Mouse (Mus musculus): ENCODE measurements around the gene S100a3.

S100a3 gene

GRCm38 (mm10) chr3:90560008-90560628, at the start of gene S100a3:
TSS of gene S100a3 (plus strand) at chr3:90560578.
- DNase-seq = no peak

GRCm38 (mm10) chr3:90512276-90512675, 48.1 kb upstream of the S100a3 start:
- no peak for DNase-seq

GRCm38 (mm10) chr3:90512948-90513642, 47.3 kb upstream of the S100a3 start:
- DNase-seq = no peak

- peak; percentile 58 for DNase-seq
Observed at GRCm38 (mm10) chr3:90513796-90514590, 46.4 kb upstream of the S100a3 start, which contains the start of the genes S100a1 and S100a13. TSS of gene S100a1 (minus strand) at chr3:90514392. TSS of gene S100a13 (plus strand) at chr3:90514435.

- peak; percentile 52 for DNase-seq
Observed at GRCm38 (mm10) chr3:90514691-90515090, 45.7 kb upstream of the S100a3 start.

- no peak for DNase-seq
Observed at GRCm38 (mm10) chr3:90515242-90515641, 45.1 kb upstream of the S100a3 start.

GRCm38 (mm10) chr3:90515789-90516188, 44.6 kb upstream of the S100a3 start:
- DNase-seq = no peak

GRCm38 (mm10) chr3:90517711-90518110, 42.7 kb upstream of the S100a3 start:
- DNase-seq = no peak

- DNase-seq = peak; percentile 65
Observed at GRCm38 (mm10) chr3:90525421-90525820, 35.0 kb upstream of the S100a3 start.

- no peak for DNase-seq
Observed at GRCm38 (mm10) chr3:90526076-90526475, 34.3 kb upstream of the S100a3 start.

GRCm38 (mm10) chr3:90526580-90526979, 33.8 kb upstream of the S100a3 start, which contains the start of gene S100a14:
TSS of gene S100a14 (plus strand) at chr3:90526856.
- DNase-seq = no peak

GRCm38 (mm10) chr3:90527291-90527873, 33.0 kb upstream of the S100a3 start:
- DNase-seq = no peak

- no peak for DNase-seq
Observed at GRCm38 (mm10) chr3:90531713-90532112, 28.7 kb upstream of the S100a3 start.

GRCm38 (mm10) chr3:90535446-90535845, 24.9 kb upstream of the S100a3 start:
- no peak for DNase-seq

GRCm38 (mm10) chr3:90537141-90537904, 23.1 kb upstream of the S100a3 start, which contains the start of gene S100a16:
TSS of gene S100a16 (plus strand) at chr3:90537254.
- DNase-seq = peak; percentile 56

GRCm38 (mm10) chr3:90537905-90538296, 22.5 kb upstream of the S100a3 start:
- DNase-seq = no peak

GRCm38 (mm10) chr3:90540904-90541303, 19.5 kb upstream of the S100a3 start:
- peak; percentile 76 for DNase-seq

GRCm38 (mm10) chr3:90549676-90550420, 10.5 kb upstream of the S100a3 start:
- no peak for DNase-seq

GRCm38 (mm10) chr3:90550421-90550790, 10.0 kb upstream of the S100a3 start:
- DNase-seq = no peak

GRCm38 (mm10) chr3:90552231-90552630, 8.1 kb upstream of the S100a3 start:
- no peak for DNase-seq

- peak; percentile 72 for DNase-seq
Observed at GRCm38 (mm10) chr3:90555954-90556353, 4.4 kb upstream of the S100a3 start.

GRCm38 (mm10) chr3:90574691-90575090, 14.3 kb downstream of the S100a3 start:
- DNase-seq = no peak

Data from layer of hippocampus, adult 9-11 months (tissue).